In the genomic region with DNA sequence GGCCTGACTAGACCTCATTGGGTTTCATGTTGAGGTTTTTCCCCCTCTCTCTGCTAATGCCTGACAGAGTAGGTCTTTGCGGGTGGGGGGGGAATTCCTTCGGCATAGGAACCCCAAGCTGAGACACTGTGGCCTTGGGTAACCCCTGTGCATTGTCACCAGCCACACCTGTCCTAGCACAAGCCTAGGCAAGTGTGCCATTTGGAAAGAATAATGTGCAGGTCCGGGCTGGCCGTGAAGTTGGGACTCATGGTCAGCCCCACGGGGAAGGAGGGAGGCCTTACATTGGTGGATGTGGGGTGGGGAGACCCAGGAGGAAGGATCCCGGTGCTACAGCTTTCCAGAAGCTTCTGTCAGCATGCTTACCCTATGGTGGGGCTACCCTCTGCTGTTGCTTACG, we compare ENCODE assay signal across 14 mouse cellular contexts. TPM values are rescaled to one million over a fixed set of nuclear protein-coding genes. Genes with fewer than 3 reads are reported as not detected.
DNase-seq lines count a peak whose midpoint lies in the region; ATAC-seq and TF ChIP-seq lines count a peak whose summit lies in the region.
"Had no signal": no experiment of that assay in that cellular context is flagged by ENCODE, and none has a peak within 500 bp of the region (broad histone marks: within the 10 kb centered on the region; RNA-seq: fewer than 3 reads in every experiment).

No protein-coding gene starts in this region.

- H3K27ac ChIP-seq in cerebellum, adult 2 months (ENCODE audit: insufficient read depth, low read length) = peak overlapping the region; percentile 17
- peak overlapping the region; percentile 30 to 61; a peak in 3 of 4 replicates for H3K27ac ChIP-seq in heart, embryonic 14.5 days (replicated peaks in 1 of 2; ENCODE audit: control insufficient read depth in 1 of 2, insufficient read depth in 1 of 2, low read depth in 2 of 2, low read length in 2 of 2)
- H3K27ac ChIP-seq: hindbrain, embryonic 15.5 days; neural tube, embryonic 15.5 days had no signal

- no peak for DNase-seq in cerebellum, adult 2 months
- DNase-seq in cerebellum, adult 11-12 months = no peak
- no peak for DNase-seq in heart, postnatal 36 days
- peak; percentile 60 to 76 for DNase-seq in urinary bladder, adult 18-20 months (ENCODE audit: low spot score in 2 of 2)
- no peak for DNase-seq in urinary bladder, postnatal 4 days (ENCODE audit: low spot score in 2 of 2)
- DNase-seq in spleen, postnatal 10 days (ENCODE audit: low spot score in 2 of 2) = no peak
- no peak for DNase-seq in testis, postnatal 10 days (ENCODE audit: low spot score)
- DNase-seq: adrenal gland, adult 2 months; layer of hippocampus, postnatal 36 days; thymus, adult 18-20 months had no signal

- H3K4me3 ChIP-seq in cerebellum, adult 2 months (replicated peaks; ENCODE audit: insufficient read depth, low read depth, low read length) = no peak overlapping the region
- H3K4me3 ChIP-seq in heart, embryonic 14.5 days (ENCODE audit: control insufficient read depth in 1 of 2, insufficient read depth in 1 of 2, low read depth in 1 of 2, low read length in 2 of 2) = no peak overlapping the region
- H3K4me3 ChIP-seq: hindbrain, embryonic 15.5 days; midbrain, embryonic 12.5 days; neural tube, embryonic 15.5 days had no signal

- 0 out of 2 replicates have a peak overlapping the region, but pooled peaks have one; percentile 16 for H3K9ac ChIP-seq in heart, embryonic 14.5 days (ENCODE audit: low read length)
- H3K9ac ChIP-seq: hindbrain, embryonic 15.5 days; midbrain, embryonic 12.5 days; neural tube, embryonic 15.5 days had no signal

- no peaks in the 10 kb centered on the region for H3K27me3 ChIP-seq in cerebellum, adult 2 months (ENCODE audit: control insufficient read depth, insufficient read depth, low read length)
- H3K27me3 ChIP-seq in heart, embryonic 14.5 days (ENCODE audit: control insufficient read depth, insufficient read depth, low read length) = no peaks in the 10 kb centered on the region
- H3K27me3 ChIP-seq: hindbrain, embryonic 15.5 days; neural tube, embryonic 15.5 days had no signal

- no peak for TF ChIP-seq CTCF in cerebellum, adult 2 months (IDR thresholded peaks at IDR 0.05; ENCODE audit: borderline replicate concordance, insufficient read depth, low read depth, low read length)

- 49% methylated on average over 7 of the region's 7 CpGs for WGBS in cerebellum, adult 2 months
- 72% methylated on average over 7 of the region's 7 CpGs for WGBS in heart, embryonic 14.5 days

- no peaks in the 10 kb centered on the region for H3K36me3 ChIP-seq in heart, embryonic 14.5 days (ENCODE audit: control insufficient read depth, insufficient read depth, low read length)
- H3K36me3 ChIP-seq: hindbrain, embryonic 15.5 days; midbrain, embryonic 12.5 days; neural tube, embryonic 15.5 days had no signal

- intact Hi-C loops in heart, postnatal 36 days (cut with DNase I) = loop anchor here (2.0 kb wide), 1 partner anchor 64 kb away; no protein-coding TSS in a partner anchor

- no peak for ATAC-seq in heart, embryonic 14.5 days (ENCODE audit: insufficient number of reproducible peaks, insufficient read depth, low FRiP score, low read depth)

- no peak for TF ChIP-seq POLR2A in cerebellum, adult 2 months (IDR thresholded peaks at IDR 0.05; ENCODE audit: borderline replicate concordance, insufficient read depth, low read length)

- H3K4me2 ChIP-seq in heart, embryonic 14.5 days (ENCODE audit: low read length) = no peak overlapping the region
- H3K4me2 ChIP-seq: hindbrain, embryonic 15.5 days; midbrain, embryonic 12.5 days; neural tube, embryonic 15.5 days had no signal

- peaks cover 58% of the 10 kb centered on the region for H3K4me1 ChIP-seq in cerebellum, adult 2 months (ENCODE audit: control insufficient read depth, insufficient read depth, low read length)
- peaks cover 73 to 90% of the 10 kb centered on the region in 2 experiments for H3K4me1 ChIP-seq in heart, embryonic 14.5 days (ENCODE audit: control insufficient read depth in 2 of 2, insufficient read depth in 2 of 2, low read length in 2 of 2)

- H3K9me3 ChIP-seq in heart, embryonic 14.5 days (ENCODE audit: control insufficient read depth, low read length) = no peaks in the 10 kb centered on the region
- H3K9me3 ChIP-seq: hindbrain, embryonic 15.5 days; midbrain, embryonic 12.5 days; neural tube, embryonic 15.5 days had no signal

RNA-seq across cellular contexts. Expression of gene Dab2ip, which starts 50.8 kb away (rescaled TPM):
- 136 and 171 TPM in 2 replicates for polyA plus RNA-seq in cerebellum, adult 2 months (2012; rRNA removed)
- 46.6 and 49.8 TPM in 2 replicates for polyA plus RNA-seq in heart, embryonic 14.5 days (2014; fragmentation: Nextera tagmentation; extraction: Ambion mirVana)
- total RNA-seq in heart, postnatal 36 days (2021) = 10 to 100 TPM; 41.7 to 54.2 TPM

Comparison
In these comparisons a context has a peak if more than half of its experiments do, and no peak if none do; other contexts are left out.
1. DNase-seq: peak in urinary bladder, adult 18-20 months (2 of 2); none in cerebellum, adult 2 months (0 of 2), cerebellum, adult 11-12 months (single experiment), heart, postnatal 36 days (0 of 2), urinary bladder, postnatal 4 days (0 of 2), spleen, postnatal 10 days (0 of 2) and testis, postnatal 10 days (single experiment).